Mouse (Mus musculus) erythroblast, embryonic 14.5 days (primary cell): ENCODE results near the gene Dnm3.

Experiments
- GATA1 ChIP-seq: IDR thresholded peaks from 2 replicates; pipeline ENCODE4 v1.6.1; 2012; ENCODE audit warnings: low read length, inconsistent platforms, mixed read lengths
- TAL1 ChIP-seq: IDR thresholded peaks from 3 replicates; pipeline ENCODE4 v1.6.1; 2012; ENCODE audit warnings: low read length, inconsistent platforms, mixed read lengths

- TF ChIP-seq GATA1 (no peak), TAL1 (no peak)
Measured at GRCm38 (mm10) chr1:162094523-162095272, 383.1 kb downstream of the Dnm3 start.
